ENCODE assay signal across 9 mouse cellular contexts in the genomic region with DNA sequence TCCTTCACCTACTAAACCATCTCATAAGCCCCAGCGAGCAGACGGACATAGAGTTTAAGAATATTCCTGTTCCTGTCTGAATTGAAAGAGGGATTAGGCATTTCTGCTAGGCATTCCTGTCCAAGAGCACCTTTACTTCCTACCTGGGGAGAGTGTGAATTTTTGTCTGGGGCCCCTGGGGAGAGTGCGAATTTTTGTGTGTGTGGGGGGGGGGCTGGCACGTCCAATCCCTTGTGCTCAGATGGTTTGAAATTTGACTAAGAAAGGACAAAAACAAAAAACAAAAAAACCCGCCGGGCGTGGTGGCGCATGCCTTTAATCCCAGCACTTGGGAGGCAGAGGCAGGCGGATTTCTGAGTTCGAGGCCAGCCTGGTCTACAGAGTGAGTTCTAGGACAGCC. TPM values are rescaled to one million over a fixed set of nuclear protein-coding genes. Genes with fewer than 3 reads are reported as not detected.
DNase-seq lines count a peak whose midpoint lies in the region; ATAC-seq lines count a peak whose summit lies in the region.
"Had no signal": no experiment of that assay in that cellular context is flagged by ENCODE, and none has a peak within 500 bp of the region (broad histone marks: within the 10 kb centered on the region; RNA-seq: fewer than 3 reads in every experiment).

No protein-coding gene starts in this region.

- DNase-seq in heart, adult 11 months: no peak
- peak; percentile 84 for DNase-seq in ZHBTc4 (ENCODE audit: low read depth, low spot score)
- no peak for DNase-seq in Muller cell, postnatal 12 days (ENCODE audit: inconsistent ontology term)
- DNase-seq in gastrocnemius, postnatal 14 days: no peak
- no peak for DNase-seq in thymus, postnatal 25 days

- peaks cover under 1% of the 10 kb centered on the region; the same call in 1 of the 2 replicates for H3K36me3 ChIP-seq in heart, embryonic 16.5 days (ENCODE audit: control insufficient read depth, insufficient read depth)
- peaks cover 10% of the 10 kb centered on the region for H3K36me3 ChIP-seq in hindbrain, embryonic 16.5 days (ENCODE audit: control insufficient read depth, insufficient read depth, low read length)
- 0 out of 2 replicates have a peak, but pooled peaks cover 2% of the 10 kb centered on the region for H3K36me3 ChIP-seq in midbrain, embryonic 16.5 days (ENCODE audit: control insufficient read depth, insufficient read depth, low read length)

- peaks cover 8% of the 10 kb centered on the region for H3K4me1 ChIP-seq in heart, embryonic 16.5 days (ENCODE audit: control insufficient read depth, insufficient read depth, low read length)
- H3K4me1 ChIP-seq in hindbrain, embryonic 16.5 days (ENCODE audit: control insufficient read depth, insufficient read depth, low read depth, low read length): peaks cover 8% of the 10 kb centered on the region
- peaks cover 10% of the 10 kb centered on the region for H3K4me1 ChIP-seq in midbrain, embryonic 16.5 days (ENCODE audit: control insufficient read depth, insufficient read depth, low read length)

- H3K27ac ChIP-seq in heart, embryonic 16.5 days (ENCODE audit: low read length): no peak overlapping the region
- no peak overlapping the region for H3K27ac ChIP-seq in hindbrain, embryonic 16.5 days (ENCODE audit: low read depth, low read length)
- no peak overlapping the region for H3K27ac ChIP-seq in midbrain, embryonic 16.5 days (ENCODE audit: low read length)

- peak overlapping the region; percentile 96 for H3K4me2 ChIP-seq in heart, embryonic 16.5 days (ENCODE audit: low read depth, low read length)
- H3K4me2 ChIP-seq in hindbrain, embryonic 16.5 days (ENCODE audit: low read length): peak overlapping the region; percentile 89
- peak overlapping the region; percentile 79 for H3K4me2 ChIP-seq in midbrain, embryonic 16.5 days (ENCODE audit: low read length)

- ATAC-seq in heart, embryonic 16.5 days (replicated peaks; ENCODE audit: extremely low read depth, insufficient read depth, low FRiP score): no peak
- no peak for ATAC-seq in hindbrain, embryonic 16.5 days
- ATAC-seq in midbrain, embryonic 16.5 days: peak; percentile 15

- H3K9me3 ChIP-seq in heart, embryonic 16.5 days (replicated peaks; ENCODE audit: control insufficient read depth, low read length): no peaks in the 10 kb centered on the region
- no peaks in the 10 kb centered on the region for H3K9me3 ChIP-seq in hindbrain, embryonic 16.5 days (ENCODE audit: control insufficient read depth, low read length)
- no peaks in the 10 kb centered on the region for H3K9me3 ChIP-seq in midbrain, embryonic 16.5 days (replicated peaks; ENCODE audit: control insufficient read depth, low read length, poor library complexity, severe bottlenecking)

- intact Hi-C loops in gastrocnemius, postnatal 14 days (cut with DNase I; ENCODE audit: low total_unique reads): no loop called here

- WGBS in heart, embryonic 16.5 days: 58% methylated on average over 10 of the region's 10 CpGs
- WGBS in hindbrain, embryonic 16.5 days: 66% methylated on average over 10 of the region's 10 CpGs
- WGBS in midbrain, embryonic 16.5 days: 66% methylated on average over 10 of the region's 10 CpGs

- no peak overlapping the region for H3K9ac ChIP-seq in heart, embryonic 16.5 days (ENCODE audit: low read length)
- no peak overlapping the region for H3K9ac ChIP-seq in hindbrain, embryonic 16.5 days (ENCODE audit: low read depth, low read length)
- H3K9ac ChIP-seq in midbrain, embryonic 16.5 days (ENCODE audit: low read depth, low read length): no peak overlapping the region

- H3K4me3 ChIP-seq in heart, embryonic 16.5 days (ENCODE audit: low read length): peak overlapping the region; percentile 93
- peak overlapping the region; percentile 91 for H3K4me3 ChIP-seq in hindbrain, embryonic 16.5 days (ENCODE audit: low read length)
- H3K4me3 ChIP-seq in midbrain, embryonic 16.5 days (ENCODE audit: low read depth, low read length): peak overlapping the region; percentile 81

- no peaks in the 10 kb centered on the region for H3K27me3 ChIP-seq in heart, embryonic 16.5 days (ENCODE audit: control insufficient read depth, insufficient read depth, low read length)
- H3K27me3 ChIP-seq in hindbrain, embryonic 16.5 days (replicated peaks; ENCODE audit: control insufficient read depth, insufficient read depth, low read length): no peaks in the 10 kb centered on the region
- H3K27me3 ChIP-seq in midbrain, embryonic 16.5 days (ENCODE audit: control insufficient read depth, insufficient read depth, low read depth, low read length): no peaks in the 10 kb centered on the region
- H3K27me3 ChIP-seq: Patski had no signal

RNA-seq across cellular contexts. Expression of a gene that starts 0.4 kb away (rescaled TPM):
- 16.9 and 17.4 TPM in 2 replicates for polyA plus RNA-seq in heart, embryonic 16.5 days (2015; fragmentation: Nextera tagmentation; extraction: Ambion mirVana)
- 30.3 and 32.9 TPM in 2 replicates for polyA plus RNA-seq in hindbrain, embryonic 16.5 days (2015; fragmentation: Nextera tagmentation; extraction: Ambion mirVana)
- 31.9 and 32.8 TPM in 2 replicates for polyA plus RNA-seq in midbrain, embryonic 16.5 days (2015; fragmentation: Nextera tagmentation; extraction: Ambion mirVana)
- total RNA-seq in gastrocnemius, postnatal 14 days (2021): 1 to 10 TPM; 5.3 to 7.2 TPM

RNA-seq across cellular contexts. Expression of a gene that starts 33.8 kb away (rescaled TPM):
- 1.2 and 1.7 TPM in 2 replicates for polyA plus RNA-seq in heart, embryonic 16.5 days (2015; fragmentation: Nextera tagmentation; extraction: Ambion mirVana)
- polyA plus RNA-seq in hindbrain, embryonic 16.5 days (2015; fragmentation: Nextera tagmentation; extraction: Ambion mirVana): 39.2 and 42.2 TPM in 2 replicates
- 41.4 and 42.5 TPM in 2 replicates for polyA plus RNA-seq in midbrain, embryonic 16.5 days (2015; fragmentation: Nextera tagmentation; extraction: Ambion mirVana)
- total RNA-seq in gastrocnemius, postnatal 14 days (2021): 1 to 10 TPM in 1 of 2 experiments, under 1 TPM in 1; 0.91 to 1.8 TPM

Comparison
In these comparisons a context has a peak if more than half of its experiments do, and no peak if none do; other contexts are left out.
1. RNA of a gene that starts 33.8 kb away (polyA plus RNA-seq): 41.4 to 42.5 TPM in midbrain, embryonic 16.5 days and 39.2 to 42.2 TPM in hindbrain, embryonic 16.5 days; 1.2 to 1.7 TPM in heart, embryonic 16.5 days; every median in the first group is over 10 times any median in the second.
2. Peak in every context shown above with its lines, with median percentiles within 50 percentile points of each other: H3K4me2 ChIP-seq and H3K4me3 ChIP-seq.